Comparison of ENCODE assay signal across 8 mouse cellular contexts in the genomic region with DNA sequence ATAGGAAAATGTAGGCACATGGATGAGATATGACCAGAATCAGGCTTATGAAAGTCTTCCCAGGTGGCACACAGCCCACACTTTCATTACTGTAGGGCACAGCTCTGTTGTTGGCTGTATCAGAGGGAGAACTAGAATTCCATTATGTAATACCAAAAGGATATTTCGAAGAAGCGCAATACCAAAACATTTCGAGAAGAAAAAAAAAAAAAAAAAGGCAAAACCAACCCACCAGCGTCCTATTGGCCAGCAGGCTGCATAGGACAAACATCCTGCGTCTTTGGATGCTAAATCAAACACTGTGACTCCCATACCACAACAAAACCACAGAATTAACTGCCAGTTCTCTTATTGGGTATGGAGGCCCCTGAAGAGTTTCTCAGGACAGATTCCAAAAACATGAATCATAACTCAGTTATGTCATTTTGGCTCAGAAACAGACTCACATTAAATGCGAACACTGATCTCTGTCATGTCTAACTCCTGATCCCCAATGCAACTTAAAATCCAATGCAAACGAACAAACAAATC. TPM values are rescaled to one million over a fixed set of nuclear protein-coding genes. Genes with fewer than 3 reads are reported as not detected.
DNase-seq lines count a peak whose midpoint lies in the region; ATAC-seq and TF ChIP-seq lines count a peak whose summit lies in the region.

No protein-coding gene starts in this region.

- TF ChIP-seq CTCF in lung, embryonic 14.5 days (IDR thresholded peaks at IDR 0.05; ENCODE audit: low read depth), result no peak
- no peak for TF ChIP-seq CTCF in lung, adult 2 months (IDR thresholded peaks at IDR 0.05; ENCODE audit: insufficient read depth, low read length)
- TF ChIP-seq CTCF in stomach, postnatal 0 days (IDR thresholded peaks at IDR 0.05; ENCODE audit: low read depth), result no peak

- H3K36me3 ChIP-seq in lung, embryonic 14.5 days (ENCODE audit: insufficient read depth), result no peaks in the 10 kb centered on the region
- H3K36me3 ChIP-seq in intestine, embryonic 15.5 days, result no peaks in the 10 kb centered on the region
- no peaks in the 10 kb centered on the region for H3K36me3 ChIP-seq in stomach, postnatal 0 days (ENCODE audit: control insufficient read depth, insufficient read depth, low read length)
- H3K36me3 ChIP-seq in midbrain, embryonic 14.5 days (ENCODE audit: control insufficient read depth, insufficient read depth, low read length), result no peaks in the 10 kb centered on the region

- no peak for TF ChIP-seq EP300 in stomach, postnatal 0 days (optimal IDR thresholded peaks at IDR 0.05)

- peak overlapping the region; percentile 57 for H3K4me2 ChIP-seq in lung, embryonic 14.5 days
- peak overlapping the region; percentile 61 for H3K4me2 ChIP-seq in intestine, embryonic 15.5 days (replicated peaks)
- H3K4me2 ChIP-seq in stomach, postnatal 0 days (replicated peaks; ENCODE audit: low read depth), result peak overlapping the region; percentile 50
- H3K4me2 ChIP-seq in midbrain, embryonic 14.5 days (ENCODE audit: low read length), result no peak overlapping the region

- H3K9me3 ChIP-seq in lung, embryonic 14.5 days (ENCODE audit: low read depth, low read length), result no peaks in the 10 kb centered on the region
- no peaks in the 10 kb centered on the region for H3K9me3 ChIP-seq in intestine, embryonic 15.5 days
- no peaks in the 10 kb centered on the region for H3K9me3 ChIP-seq in stomach, postnatal 0 days (ENCODE audit: control insufficient read depth, low read length)
- no peaks in the 10 kb centered on the region for H3K9me3 ChIP-seq in midbrain, embryonic 14.5 days (ENCODE audit: control insufficient read depth, low read length)

- TF ChIP-seq POLR2A in lung, adult 2 months (IDR thresholded peaks at IDR 0.05; ENCODE audit: borderline replicate concordance, extremely low read depth, low read depth, low read length), result no peak

- peak overlapping the region; percentile 11; the same call in 1 of the 2 replicates for H3K4me3 ChIP-seq in lung, embryonic 14.5 days (ENCODE audit: low read depth, low read length)
- no peak overlapping the region for H3K4me3 ChIP-seq in lung, adult 2 months (replicated peaks; ENCODE audit: extremely low read depth, low read depth, low read length)
- H3K4me3 ChIP-seq in intestine, embryonic 15.5 days (replicated peaks), result peak overlapping the region; percentile 21
- peak overlapping the region; percentile 31 for H3K4me3 ChIP-seq in stomach, postnatal 0 days (ENCODE audit: low read depth, low read length)
- H3K4me3 ChIP-seq in midbrain, embryonic 14.5 days (replicated peaks; ENCODE audit: low read depth, low read length), result no peak overlapping the region

- H3K27me3 ChIP-seq in lung, embryonic 14.5 days (ENCODE audit: insufficient read depth, low read length), result no peaks in the 10 kb centered on the region
- no peaks in the 10 kb centered on the region for H3K27me3 ChIP-seq in intestine, embryonic 15.5 days (replicated peaks)
- H3K27me3 ChIP-seq in stomach, postnatal 0 days (ENCODE audit: control insufficient read depth, insufficient read depth, low read length), result no peaks in the 10 kb centered on the region
- no peaks in the 10 kb centered on the region for H3K27me3 ChIP-seq in midbrain, embryonic 14.5 days (ENCODE audit: control insufficient read depth, insufficient read depth, low read length)

- H3K9ac ChIP-seq in lung, embryonic 14.5 days, result no peak overlapping the region; the same call in 1 of the 2 replicates
- no peak overlapping the region for H3K9ac ChIP-seq in intestine, embryonic 15.5 days
- H3K9ac ChIP-seq in stomach, postnatal 0 days (ENCODE audit: low read length), result no peak overlapping the region; the same call in 1 of the 2 replicates
- no peak overlapping the region for H3K9ac ChIP-seq in midbrain, embryonic 14.5 days (replicated peaks; ENCODE audit: low read length)

- WGBS in lung, embryonic 14.5 days, result 51% methylated on average over 7 of the region's 7 CpGs
- WGBS in lung, adult 2 months, result 31% methylated on average over 7 of the region's 7 CpGs
- 43% methylated on average over 7 of the region's 7 CpGs for WGBS in intestine, embryonic 15.5 days
- 41% methylated on average over 7 of the region's 7 CpGs for WGBS in stomach, postnatal 0 days
- 81% methylated on average over 7 of the region's 7 CpGs for WGBS in midbrain, embryonic 14.5 days

- peak overlapping the region; percentile 66; the same call in 1 of the 2 replicates for H3K27ac ChIP-seq in lung, embryonic 14.5 days (ENCODE audit: low read depth)
- H3K27ac ChIP-seq in intestine, embryonic 15.5 days, result peak overlapping the region; percentile 68
- peak overlapping the region; percentile 79 for H3K27ac ChIP-seq in stomach, postnatal 0 days (replicated peaks)
- H3K27ac ChIP-seq in midbrain, embryonic 14.5 days (replicated peaks; ENCODE audit: low read depth, low read length), result no peak overlapping the region

- peak; percentile 72; the same call in 1 of the 2 replicates for ATAC-seq in lung, embryonic 14.5 days (ENCODE audit: insufficient read depth)
- ATAC-seq in intestine, embryonic 15.5 days, result peak; percentile 12; the same call in 1 of the 2 replicates
- ATAC-seq in stomach, postnatal 0 days (ENCODE audit: low FRiP score, low TSS enrichment), result peak; percentile 76; the same call in 1 of the 2 replicates
- ATAC-seq in midbrain, embryonic 14.5 days (ENCODE audit: low FRiP score, low TSS enrichment), result no peak

- H3K4me1 ChIP-seq in lung, embryonic 14.5 days (ENCODE audit: insufficient read depth), result no peaks in the 10 kb centered on the region
- H3K4me1 ChIP-seq in lung, adult 2 months (ENCODE audit: control insufficient read depth, insufficient read depth, low read length), result 0 out of 2 replicates have a peak, but pooled peaks cover 2% of the 10 kb centered on the region
- H3K4me1 ChIP-seq in intestine, embryonic 15.5 days (replicated peaks), result peaks cover 7% of the 10 kb centered on the region; the same call in 1 of the 2 replicates
- H3K4me1 ChIP-seq in stomach, postnatal 0 days (replicated peaks; ENCODE audit: control insufficient read depth, insufficient read depth), result no peaks in the 10 kb centered on the region
- H3K4me1 ChIP-seq in midbrain, embryonic 14.5 days (ENCODE audit: control insufficient read depth, insufficient read depth, low read length), result no peaks in the 10 kb centered on the region

- peak; percentile 30 for DNase-seq in adrenal gland, adult 2 months
- DNase-seq in adrenal gland, postnatal 4 days (ENCODE audit: low spot score in 2 of 2), result no peak
- peak; percentile 57 for DNase-seq in lung, embryonic 14.5 days
- no peak for DNase-seq in lung, adult 2 months
- no peak for DNase-seq in stomach, postnatal 0 days (ENCODE audit: low spot score)
- DNase-seq in embryo, embryonic 10.5 days (ENCODE audit: low spot score), result no peak
- DNase-seq in midbrain, embryonic 14.5 days, result no peak

RNA-seq across cellular contexts. Expression of a gene that starts 0.7 kb away (rescaled TPM):
- total RNA-seq in adrenal gland, adult 2 months (2021), result 1 to 10 TPM; 1.4 to 3.1 TPM
- polyA plus RNA-seq in adrenal gland, adult 2 months (2012; rRNA removed), result 0.32 and 0.76 TPM in 2 replicates
- 1 to 10 TPM; 2.5 to 3.2 TPM for total RNA-seq in adrenal gland, postnatal 4 days (2021)
- 3.5 and 3.8 TPM in 2 replicates for polyA plus RNA-seq in lung, embryonic 14.5 days (2014; fragmentation: Nextera tagmentation; extraction: Ambion mirVana)
- polyA plus RNA-seq in lung, adult 2 months (2012; rRNA removed), result 4.4 and 5.5 TPM in 2 replicates
- 5.1 and 6.9 TPM in 2 replicates for polyA plus RNA-seq in intestine, embryonic 15.5 days (2015; fragmentation: Nextera tagmentation; extraction: Ambion mirVana)
- 3.0 TPM in 2 replicates for polyA plus RNA-seq in stomach, postnatal 0 days (2015; fragmentation: Nextera tagmentation; extraction: Ambion mirVana)
- polyA plus RNA-seq in midbrain, embryonic 14.5 days (2014; fragmentation: Nextera tagmentation; extraction: Ambion mirVana), result 0.77 and 1.3 TPM in 2 replicates

RNA-seq across cellular contexts. Expression of a gene that starts 6.2 kb away (rescaled TPM):
- total RNA-seq in adrenal gland, adult 2 months (2021), result 10 to 100 TPM; 27.8 to 30.4 TPM
- 3.2 and 4.7 TPM in 2 replicates for polyA plus RNA-seq in adrenal gland, adult 2 months (2012; rRNA removed)
- total RNA-seq in adrenal gland, postnatal 4 days (2021), result 10 to 100 TPM; 27.9 to 28.5 TPM
- 31.6 and 34.4 TPM in 2 replicates for polyA plus RNA-seq in lung, embryonic 14.5 days (2014; fragmentation: Nextera tagmentation; extraction: Ambion mirVana)
- polyA plus RNA-seq in lung, adult 2 months (2012; rRNA removed), result 6.9 and 9.3 TPM in 2 replicates
- polyA plus RNA-seq in intestine, embryonic 15.5 days (2015; fragmentation: Nextera tagmentation; extraction: Ambion mirVana), result 29.7 and 33.5 TPM in 2 replicates
- 18.8 and 19.2 TPM in 2 replicates for polyA plus RNA-seq in stomach, postnatal 0 days (2015; fragmentation: Nextera tagmentation; extraction: Ambion mirVana)
- polyA plus RNA-seq in midbrain, embryonic 14.5 days (2014; fragmentation: Nextera tagmentation; extraction: Ambion mirVana), result 40.6 and 42.6 TPM in 2 replicates

Comparison
In these comparisons a context has a peak if more than half of its experiments do, and no peak if none do; other contexts are left out.
1. DNase-seq: peak in adrenal gland, adult 2 months (single experiment) and lung, embryonic 14.5 days (single experiment); none in adrenal gland, postnatal 4 days (0 of 2), lung, adult 2 months (single experiment), stomach, postnatal 0 days (single experiment), embryo, embryonic 10.5 days (single experiment) and midbrain, embryonic 14.5 days (single experiment).
2. H3K4me3 ChIP-seq: peak in lung, embryonic 14.5 days (single experiment), intestine, embryonic 15.5 days (single experiment) and stomach, postnatal 0 days (single experiment); none in lung, adult 2 months (single experiment) and midbrain, embryonic 14.5 days (single experiment).